Mouse (Mus musculus): ENCODE measurements around the gene Bzw2. TPM values are rescaled to one million over a fixed set of nuclear protein-coding genes. Genes with fewer than 3 reads are reported as not detected.
"Not testable (repeated sequence)": the region's sequence is repeated elsewhere in the genome, so short reads cannot be mapped to it uniquely, and the experiment has no call there.

Gene Bzw2
- 71.9 and 75.3 TPM in 2 replicates for polyA plus RNA-seq (2015; fragmentation: Nextera tagmentation; extraction: Ambion mirVana)

GRCm38 (mm10) chr12:36157638-36158308 is at the start of gene Bzw2:
Gene Bzw2, minus strand, starts transcription at chr12:36158080.
- peak; percentile 44 for ATAC-seq
- Histone ChIP-seq H3K27ac (ENCODE audit: low read depth, low read length) (peak within 1 kb of the TSS; percentile 91), H3K36me3 (ENCODE audit: control insufficient read depth, insufficient read depth) (0 out of 2 replicates have a peak, but pooled peaks cover 6% of the 10 kb centered on the region), H3K4me2 (replicated peaks; ENCODE audit: low read depth) (peak within 1 kb of the TSS; percentile 88), H3K9ac (ENCODE audit: low read depth, low read length) (peak within 1 kb of the TSS; percentile 78), H3K4me3 (ENCODE audit: low read depth, low read length) (peak within 1 kb of the TSS; percentile 96), H3K4me1 (replicated peaks; ENCODE audit: control insufficient read depth, insufficient read depth, low read length) (0 out of 2 replicates have a peak, but pooled peaks cover 6% of the 10 kb centered on the region), H3K27me3 (replicated peaks; ENCODE audit: control insufficient read depth, insufficient read depth, low read length) (no peaks in the 10 kb centered on the region), H3K9me3 (ENCODE audit: control insufficient read depth) (no peaks in the 10 kb centered on the region)
- WGBS, result under 1% methylated on average over 26 of the region's 26 CpGs
- no peak for TF ChIP-seq CTCF (IDR thresholded peaks at IDR 0.05; ENCODE audit: low read depth)

- ATAC-seq, result peak; percentile 54; the same call in 1 of the 2 replicates
- Histone ChIP-seq H3K27me3 (replicated peaks; ENCODE audit: control insufficient read depth, insufficient read depth, low read length) (no peaks in the 10 kb centered on the region), H3K4me1 (replicated peaks; ENCODE audit: control insufficient read depth, insufficient read depth, low read length) (no peaks in the 10 kb centered on the region), H3K4me3 (ENCODE audit: low read depth, low read length) (no peak overlapping the region), H3K9ac (ENCODE audit: low read depth, low read length) (no peak overlapping the region), H3K4me2 (replicated peaks; ENCODE audit: low read depth) (peak overlapping the region; percentile 40), H3K27ac (ENCODE audit: low read depth, low read length) (no peak overlapping the region), H3K9me3 (ENCODE audit: control insufficient read depth) (no peaks in the 10 kb centered on the region), H3K36me3 (ENCODE audit: control insufficient read depth, insufficient read depth) (no peaks in the 10 kb centered on the region)
- TF ChIP-seq CTCF (IDR thresholded peaks at IDR 0.05; ENCODE audit: low read depth), result no peak
- WGBS, result 54% methylated on average over 9 of the region's 9 CpGs
Observed at GRCm38 (mm10) chr12:36207072-36207799, 49.4 kb upstream of the Bzw2 start.

GRCm38 (mm10) chr12:36205579-36206119 is 47.8 kb upstream of the Bzw2 start:
- not testable (repeated sequence) for H3K4me2 ChIP-seq (replicated peaks; ENCODE audit: low read depth); H3K4me1 ChIP-seq (replicated peaks; ENCODE audit: control insufficient read depth, insufficient read depth, low read length); H3K27me3 ChIP-seq (replicated peaks; ENCODE audit: control insufficient read depth, insufficient read depth, low read length); H3K27ac ChIP-seq (ENCODE audit: low read depth, low read length); H3K36me3 ChIP-seq (ENCODE audit: control insufficient read depth, insufficient read depth); H3K9ac ChIP-seq (ENCODE audit: low read depth, low read length); H3K4me3 ChIP-seq (ENCODE audit: low read depth, low read length); H3K9me3 ChIP-seq (ENCODE audit: control insufficient read depth)
- 40% methylated on average over 5 of the region's 5 CpGs for WGBS
- ATAC-seq, result 0 out of 2 replicates have a peak, but pooled peaks have one; percentile 45

- Histone ChIP-seq H3K36me3 (ENCODE audit: control insufficient read depth, insufficient read depth) (peaks cover 58% of the 10 kb centered on the region), H3K27me3 (replicated peaks; ENCODE audit: control insufficient read depth, insufficient read depth, low read length) (no peaks in the 10 kb centered on the region), H3K27ac (ENCODE audit: low read depth, low read length) (no peak overlapping the region), H3K9me3 (ENCODE audit: control insufficient read depth) (0 out of 2 replicates have a peak, but pooled peaks cover 3% of the 10 kb centered on the region), H3K9ac (ENCODE audit: low read depth, low read length) (no peak overlapping the region), H3K4me3 (ENCODE audit: low read depth, low read length) (no peak overlapping the region), H3K4me2 (replicated peaks; ENCODE audit: low read depth) (no peak overlapping the region), H3K4me1 (replicated peaks; ENCODE audit: control insufficient read depth, insufficient read depth, low read length) (no peaks in the 10 kb centered on the region)
- no peak for ATAC-seq
- TF ChIP-seq CTCF (IDR thresholded peaks at IDR 0.05; ENCODE audit: low read depth), result no peak
- WGBS, result 94% methylated on average over 7 of the region's 7 CpGs
Observed at GRCm38 (mm10) chr12:36194976-36195375, 37.1 kb upstream of the Bzw2 start.

DNA sequence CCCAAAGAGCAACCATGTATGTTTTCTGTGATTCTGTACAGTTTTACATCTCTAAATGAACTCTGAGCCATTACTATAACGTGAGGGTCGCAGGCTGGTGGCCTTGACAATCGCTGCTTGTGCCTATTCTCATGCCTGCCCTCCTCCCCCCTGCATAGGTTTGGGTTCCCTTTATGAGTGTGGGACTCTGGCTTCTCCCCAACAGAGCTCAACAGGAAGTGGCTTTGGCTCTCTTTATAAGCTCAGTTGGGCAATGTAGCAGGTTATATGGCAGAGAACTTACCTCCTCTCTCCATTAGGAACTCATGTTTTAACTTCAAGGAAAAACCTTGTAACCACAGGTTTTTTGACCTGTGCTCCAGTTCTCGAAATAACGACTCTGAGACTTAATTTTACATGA is 32.5 kb upstream of the Bzw2 start:
- no peak for TF ChIP-seq CTCF (IDR thresholded peaks at IDR 0.05; ENCODE audit: low read depth)
- ATAC-seq, result no peak
- Histone ChIP-seq H3K4me2 (replicated peaks; ENCODE audit: low read depth) (no peak overlapping the region), H3K4me1 (replicated peaks; ENCODE audit: control insufficient read depth, insufficient read depth, low read length) (0 out of 2 replicates have a peak, but pooled peaks cover 4% of the 10 kb centered on the region), H3K27ac (ENCODE audit: low read depth, low read length) (no peak overlapping the region), H3K9me3 (ENCODE audit: control insufficient read depth) (no peaks in the 10 kb centered on the region), H3K27me3 (replicated peaks; ENCODE audit: control insufficient read depth, insufficient read depth, low read length) (no peaks in the 10 kb centered on the region), H3K4me3 (ENCODE audit: low read depth, low read length) (no peak overlapping the region), H3K9ac (ENCODE audit: low read depth, low read length) (no peak overlapping the region), H3K36me3 (ENCODE audit: control insufficient read depth, insufficient read depth) (peaks cover 66% of the 10 kb centered on the region)
- WGBS, result 83% methylated on average over 5 of the region's 5 CpGs

DNA sequence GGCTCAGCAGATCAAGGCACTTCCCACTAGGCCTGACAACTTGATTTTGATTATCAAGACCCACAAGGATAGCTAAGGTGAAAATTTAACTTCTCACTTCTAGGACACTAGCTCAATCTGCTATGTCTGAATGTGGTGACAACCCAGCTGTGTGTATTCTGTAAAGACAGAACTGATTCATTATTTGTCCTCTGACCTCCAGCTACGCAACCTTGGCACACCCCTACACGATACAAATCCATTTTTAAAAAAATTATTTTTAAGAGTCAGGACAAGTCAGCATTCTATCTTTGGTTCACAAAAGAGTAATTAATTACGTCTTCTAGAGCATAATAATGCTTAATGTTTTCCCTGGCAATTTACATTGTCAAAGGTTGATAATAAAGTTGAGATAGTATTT is 31.7 kb upstream of the Bzw2 start:
- Histone ChIP-seq H3K9ac (ENCODE audit: low read depth, low read length) (no peak overlapping the region), H3K27ac (ENCODE audit: low read depth, low read length) (no peak overlapping the region), H3K36me3 (ENCODE audit: control insufficient read depth, insufficient read depth) (peaks cover 63% of the 10 kb centered on the region), H3K27me3 (replicated peaks; ENCODE audit: control insufficient read depth, insufficient read depth, low read length) (no peaks in the 10 kb centered on the region), H3K4me3 (ENCODE audit: low read depth, low read length) (no peak overlapping the region), H3K4me1 (replicated peaks; ENCODE audit: control insufficient read depth, insufficient read depth, low read length) (0 out of 2 replicates have a peak, but pooled peaks cover 4% of the 10 kb centered on the region), H3K4me2 (replicated peaks; ENCODE audit: low read depth) (no peak overlapping the region), H3K9me3 (ENCODE audit: control insufficient read depth) (no peaks in the 10 kb centered on the region)
- WGBS, result 92% methylated on average over 3 of the region's 3 CpGs
- TF ChIP-seq CTCF (IDR thresholded peaks at IDR 0.05; ENCODE audit: low read depth), result no peak
- ATAC-seq, result no peak
